Mouse (Mus musculus) myocyte (in vitro differentiated cells): Measurements from ENCODE around the gene Ano1.

Experiments used
- MAX ChIP-seq: IDR thresholded peaks from one replicate; pipeline ENCODE4 v1.6.1; 2011; ENCODE audit warnings: low read depth, mild to moderate bottlenecking, control low read depth
- MYOG ChIP-seq, 3 experiments: IDR thresholded peaks; one replicate each; pipeline ENCODE4 v1.6.1; 2011; ENCODE audit warnings: control low read depth in 2 of 3, low read depth in 2 of 3, mild to moderate bottlenecking in 2 of 3; ENCODE audit not compliant: insufficient read length in 2 of 3, control insufficient read depth in 1 of 3, insufficient read depth in 1 of 3
- POLR2A ChIP-seq: IDR thresholded peaks from one replicate; pipeline ENCODE4 v1.6.1; 2011; ENCODE audit warnings: low read depth, mild to moderate bottlenecking, control low read depth, moderate library complexity; ENCODE audit not compliant: insufficient read length
- POLR2AphosphoS2 ChIP-seq: IDR thresholded peaks from one replicate; pipeline ENCODE4 v1.6.1; 2011; ENCODE audit warnings: low read depth, control low read depth; ENCODE audit not compliant: insufficient read length
- TCF12 ChIP-seq: IDR thresholded peaks from one replicate; pipeline ENCODE4 v1.6.1; 2011; ENCODE audit warnings: mild to moderate bottlenecking, control low read depth; ENCODE audit not compliant: poor library complexity, insufficient read depth, severe bottlenecking

GRCm38 (mm10) chr7:144656261-144656967 is 95.4 kb downstream of the Ano1 start:
- no peak for TF ChIP-seq POLR2A
- no peak for TF ChIP-seq TCF12
- no peak for TF ChIP-seq MAX
- no peak for TF ChIP-seq POLR2AphosphoS2
- no peak for TF ChIP-seq MYOG (IDR thresholded peaks at IDR 0.05; ENCODE audit: control insufficient read depth in 1 of 3, insufficient read depth in 1 of 3, insufficient read length in 2 of 3, low read depth in 2 of 3)
